ENCODE assay signal across 12 mouse cellular contexts in genomic region chr5:128665045-128665444, GRCm38 (mm10). TPM values are rescaled to one million over a fixed set of nuclear protein-coding genes. Genes with fewer than 3 reads are reported as not detected.
A peak's percentile ranks its signal among the peaks of the same experiment; 100 is the strongest.
DNase-seq lines count a peak whose midpoint lies in the region; ATAC-seq and TF ChIP-seq lines count a peak whose summit lies in the region.
"Had no signal": no experiment of that assay in that cellular context is flagged by ENCODE, and none has a peak within 500 bp of the region (broad histone marks: within the 10 kb centered on the region; RNA-seq: fewer than 3 reads in every experiment).

No protein-coding gene starts in this region.

- TF ChIP-seq CTCF in kidney, adult 2 months (conservative IDR thresholded peaks at IDR 0.05; ENCODE audit: insufficient read depth, insufficient read length, low read depth, low read length), result peak; percentile 32; the same call in 1 of the 2 replicates
- peak; percentile 61 for TF ChIP-seq CTCF in midbrain, postnatal 0 days (IDR thresholded peaks at IDR 0.05)

- no peaks in the 10 kb centered on the region for H3K27me3 ChIP-seq in kidney, adult 2 months (replicated peaks; ENCODE audit: control insufficient read depth, insufficient read depth, low read length)
- no peaks in the 10 kb centered on the region for H3K27me3 ChIP-seq in kidney, embryonic 16.5 days (ENCODE audit: insufficient read depth, low read length)
- peaks cover 4% of the 10 kb centered on the region; the same call in 1 of the 2 replicates for H3K27me3 ChIP-seq in midbrain, postnatal 0 days (ENCODE audit: insufficient read depth, low read length)
- no peaks in the 10 kb centered on the region for H3K27me3 ChIP-seq in midbrain, embryonic 15.5 days (replicated peaks)
- H3K27me3 ChIP-seq: hindbrain, embryonic 12.5 days; limb, embryonic 15.5 days had no signal

- no peak for DNase-seq in kidney, adult 2 months
- no peak for DNase-seq in midbrain, postnatal 0 days (ENCODE audit: low spot score)
- peak; percentile 32 for DNase-seq in adrenal gland, postnatal 25 days
- peak; percentile 35 for DNase-seq in thymus, postnatal 0 days (ENCODE audit: low spot score)
- no peak for DNase-seq in left cerebral cortex, adult 8-10 months (ENCODE audit: low spot score in 2 of 2)
- DNase-seq in layer of hippocampus, adult 9-11 months, result no peak
- DNase-seq: spleen, adult 18-20 months had no signal

- TF ChIP-seq POLR2A in kidney, adult 2 months (IDR thresholded peaks at IDR 0.05; ENCODE audit: low read depth, low read length), result no peak

- no peak overlapping the region for H3K27ac ChIP-seq in kidney, adult 2 months (ENCODE audit: insufficient read depth, low read depth, low read length)
- H3K27ac ChIP-seq in kidney, embryonic 16.5 days (ENCODE audit: low read length), result no peak overlapping the region
- H3K27ac ChIP-seq in midbrain, postnatal 0 days (ENCODE audit: low read depth, low read length), result no peak overlapping the region
- H3K27ac ChIP-seq in midbrain, embryonic 15.5 days, result no peak overlapping the region
- H3K27ac ChIP-seq: hindbrain, embryonic 12.5 days; limb, embryonic 15.5 days had no signal

- 100% methylated on average over 1 of the region's 1 CpGs for WGBS in kidney, adult 2 months
- 93% methylated on average over 1 of the region's 1 CpGs for WGBS in kidney, embryonic 16.5 days
- 100% methylated on average over 1 of the region's 1 CpGs for WGBS in midbrain, postnatal 0 days
- 91% methylated on average over 1 of the region's 1 CpGs for WGBS in midbrain, embryonic 15.5 days

- H3K36me3 ChIP-seq in kidney, adult 2 months (ENCODE audit: control insufficient read depth, insufficient read depth, low read length), result no peaks in the 10 kb centered on the region
- no peaks in the 10 kb centered on the region for H3K36me3 ChIP-seq in kidney, embryonic 16.5 days (ENCODE audit: insufficient read depth, low read length)
- H3K36me3 ChIP-seq in midbrain, postnatal 0 days (ENCODE audit: insufficient read depth, low read length), result no peaks in the 10 kb centered on the region
- no peaks in the 10 kb centered on the region for H3K36me3 ChIP-seq in midbrain, embryonic 15.5 days (replicated peaks)
- H3K36me3 ChIP-seq: hindbrain, embryonic 12.5 days; limb, embryonic 15.5 days had no signal

- no peaks in the 10 kb centered on the region for H3K4me1 ChIP-seq in kidney, adult 2 months (ENCODE audit: control insufficient read depth, insufficient read depth, low read length)
- H3K4me1 ChIP-seq in kidney, embryonic 16.5 days (ENCODE audit: insufficient read depth, low read length), result no peaks in the 10 kb centered on the region
- H3K4me1 ChIP-seq in midbrain, postnatal 0 days (ENCODE audit: insufficient read depth, low read length), result no peaks in the 10 kb centered on the region
- H3K4me1 ChIP-seq in midbrain, embryonic 15.5 days, result no peaks in the 10 kb centered on the region
- H3K4me1 ChIP-seq: hindbrain, embryonic 12.5 days had no signal

- no peak overlapping the region for H3K4me2 ChIP-seq in kidney, embryonic 16.5 days (replicated peaks; ENCODE audit: low read depth, low read length)
- H3K4me2 ChIP-seq in midbrain, postnatal 0 days (ENCODE audit: low read depth, low read length, poor library complexity, severe bottlenecking), result no peak overlapping the region
- no peak overlapping the region for H3K4me2 ChIP-seq in midbrain, embryonic 15.5 days
- H3K4me2 ChIP-seq: hindbrain, embryonic 12.5 days; limb, embryonic 15.5 days had no signal

- no peak for ATAC-seq in kidney, embryonic 16.5 days (ENCODE audit: low FRiP score, low TSS enrichment)
- ATAC-seq in midbrain, postnatal 0 days (ENCODE audit: low FRiP score), result no peak
- ATAC-seq in midbrain, embryonic 15.5 days (replicated peaks), result no peak

- H3K9me3 ChIP-seq in kidney, embryonic 16.5 days (ENCODE audit: low read length), result 0 out of 2 replicates have a peak, but pooled peaks cover 4% of the 10 kb centered on the region
- no peaks in the 10 kb centered on the region for H3K9me3 ChIP-seq in midbrain, postnatal 0 days (ENCODE audit: low read length)
- no peaks in the 10 kb centered on the region for H3K9me3 ChIP-seq in midbrain, embryonic 15.5 days
- H3K9me3 ChIP-seq: limb, embryonic 15.5 days had no signal

- no peak overlapping the region for H3K4me3 ChIP-seq in kidney, adult 2 months (ENCODE audit: insufficient read depth, low read depth, low read length)
- H3K4me3 ChIP-seq in kidney, embryonic 16.5 days (ENCODE audit: low read length), result no peak overlapping the region
- H3K4me3 ChIP-seq in midbrain, postnatal 0 days (ENCODE audit: low read depth, low read length), result no peak overlapping the region
- no peak overlapping the region for H3K4me3 ChIP-seq in midbrain, embryonic 15.5 days
- H3K4me3 ChIP-seq: hindbrain, embryonic 12.5 days; limb, embryonic 15.5 days had no signal

- H3K9ac ChIP-seq in kidney, embryonic 16.5 days (replicated peaks; ENCODE audit: low read length), result no peak overlapping the region
- H3K9ac ChIP-seq in midbrain, postnatal 0 days (replicated peaks; ENCODE audit: low read length, poor library complexity, severe bottlenecking), result no peak overlapping the region
- H3K9ac ChIP-seq in midbrain, embryonic 15.5 days, result no peak overlapping the region
- H3K9ac ChIP-seq: hindbrain, embryonic 12.5 days; limb, embryonic 15.5 days had no signal

RNA-seq across cellular contexts. Expression of gene Piwil1, which starts 37.3 kb away (rescaled TPM):
- polyA plus RNA-seq in kidney, adult 2 months (2012; rRNA removed), result 0.03 and 0.06 TPM in 2 replicates
- polyA plus RNA-seq in kidney, embryonic 16.5 days (2015; fragmentation: Nextera tagmentation; extraction: Ambion mirVana), result 0.05 TPM in 1 of 2 replicates, not detected in the other
- total RNA-seq in midbrain, postnatal 0 days (2014; rRNA removed), result 0.22 and 0.76 TPM in 2 replicates
- 0.45 and 0.47 TPM in 2 replicates for polyA plus RNA-seq in midbrain, postnatal 0 days (2015; fragmentation: Nextera tagmentation; extraction: Ambion mirVana)
- polyA plus RNA-seq in midbrain, embryonic 15.5 days (2015; fragmentation: Nextera tagmentation; extraction: Ambion mirVana), result 0.34 and 0.40 TPM in 2 replicates
- total RNA-seq in adrenal gland, postnatal 25 days (2021), result not detected in 2 replicates
- polyA plus RNA-seq in thymus, postnatal 0 days (2015; fragmentation: Nextera tagmentation; extraction: Ambion mirVana), result not detected in 2 replicates
- total RNA-seq in left cerebral cortex, adult 8-10 months (2022), result under 1 TPM in 3 of 4 experiments, not detected in 1; 0.08 to 0.21 (median 0.12) TPM
- total RNA-seq: megakaryocyte-erythroid progenitor cell, adult 5-6 weeks had no signal
- polyA plus RNA-seq: limb, embryonic 15.5 days had no signal

Comparison
In these comparisons a context has a peak if more than half of its experiments do, and no peak if none do; other contexts are left out.
1. DNase-seq: peak in adrenal gland, postnatal 25 days (single experiment) and thymus, postnatal 0 days (single experiment); none in kidney, adult 2 months (single experiment), midbrain, postnatal 0 days (single experiment), left cerebral cortex, adult 8-10 months (0 of 2) and layer of hippocampus, adult 9-11 months (single experiment).